Comparison of ENCODE assay signal across 1 mouse cellular context in the genomic region with DNA sequence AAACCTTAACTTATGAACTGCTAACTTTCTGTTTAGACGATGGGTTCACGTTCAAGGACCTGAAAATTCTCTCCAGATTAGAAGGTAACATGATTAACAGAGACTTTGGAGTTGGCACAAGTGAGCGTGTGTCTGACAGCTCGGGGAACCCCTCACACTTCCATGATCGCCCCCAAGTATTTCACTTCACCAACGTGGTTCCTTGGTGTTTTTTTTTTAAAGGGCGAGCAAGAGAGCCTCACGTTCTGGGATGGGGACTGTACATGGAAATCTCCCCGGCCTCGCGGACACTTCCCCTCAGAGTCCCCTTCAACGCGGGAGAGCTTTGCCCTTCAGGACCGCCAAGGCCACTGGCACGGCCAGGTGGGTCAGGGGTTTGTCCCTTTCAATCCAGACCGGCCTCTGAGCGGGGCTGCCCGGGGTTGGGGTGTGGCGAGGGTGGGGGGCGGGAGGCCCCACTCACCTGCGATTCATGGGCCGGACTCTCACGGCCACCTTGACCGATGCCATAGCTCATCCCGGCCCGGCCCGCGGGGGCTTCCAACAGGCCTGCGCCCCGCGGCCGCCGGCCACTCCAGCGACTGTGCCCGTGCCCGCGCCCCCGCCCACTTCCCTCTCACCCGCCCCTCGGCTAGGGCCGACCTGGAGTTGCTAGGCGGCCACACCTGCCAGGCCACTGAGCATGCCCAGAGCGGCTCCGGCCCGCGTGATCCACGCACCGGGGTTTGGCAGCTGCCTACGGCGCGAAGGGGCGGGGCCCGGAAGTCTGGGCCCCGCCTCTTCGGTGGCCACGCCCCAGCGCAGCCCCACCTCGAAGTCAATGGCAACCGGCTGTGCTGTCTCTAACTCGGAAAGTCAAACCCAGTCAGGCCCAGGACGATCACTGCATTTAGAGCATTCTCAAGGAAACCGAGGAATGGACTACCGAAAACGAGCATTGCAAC.
A peak's percentile ranks its signal among the peaks of the same experiment; 100 is the strongest.
TF ChIP-seq lines count a peak whose summit lies in the region.

A gene (minus strand): TSS at position 670 of the 944 bp plus-strand sequence.

TF ChIP-seq in MEL, 35 proteins besides CTCF, POLR2A, EP300 and RAD21 (continued from another document):
- TF ChIP-seq ELF1 (IDR thresholded peaks at IDR 0.05; ENCODE audit: low read depth, low read length), result peak; percentile 91
